Mouse (Mus musculus) right cerebral cortex, postnatal 14 days (tissue): ENCODE measurements around the gene Rab4b.
A peak's percentile ranks its signal among the peaks of the same experiment; 100 is the strongest.

Experiments used
- DNase-seq: peaks from one replicate; pipeline ENCODE4 v3.0.0; 2022

The Rab4b gene

GRCm38 (mm10) chr7:27158171-27158570 lies 20.5 kb downstream of the Rab4b start:
- no peak for DNase-seq

- DNase-seq, result no peak
These were observed 22.7 kb downstream of the Rab4b start for GRCm38 (mm10) chr7:27156005-27156404.

DNA sequence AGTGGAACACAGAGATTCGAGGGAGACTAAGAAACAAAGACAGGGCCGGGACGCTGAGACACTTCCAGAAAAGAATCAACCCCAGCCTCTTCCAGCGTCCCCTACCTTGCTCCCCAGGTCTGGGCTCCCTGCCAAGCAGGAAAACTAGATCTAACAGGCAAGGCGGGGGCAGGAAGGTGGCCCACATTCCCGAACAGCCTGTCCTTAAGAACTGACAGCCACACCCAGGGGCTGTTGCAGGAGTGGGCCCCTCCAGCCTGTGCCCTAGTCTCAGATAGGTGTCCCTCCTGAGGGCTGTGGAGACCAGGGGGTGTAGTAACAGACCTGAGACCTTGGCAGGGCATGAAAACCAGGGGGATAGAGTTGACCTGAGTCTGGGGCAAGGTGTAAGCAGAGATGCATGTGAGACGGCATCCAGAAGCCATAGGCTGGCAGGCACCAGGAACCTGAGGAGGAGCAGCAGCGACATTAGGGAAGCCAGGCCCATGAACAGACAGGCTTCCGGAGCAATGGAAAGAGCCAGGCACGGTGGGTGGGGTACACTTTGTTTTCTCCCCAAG lies 25.4 kb downstream of the Rab4b start, which contains the start of gene Cyp2t4:
TSS of gene Cyp2t4 (plus strand) at position 510 of the 560 bp plus-strand sequence.
- peak; percentile 30 for DNase-seq

GRCm38 (mm10) chr7:27136410-27136996 lies 42.2 kb downstream of the Rab4b start:
- no peak for DNase-seq

DNA sequence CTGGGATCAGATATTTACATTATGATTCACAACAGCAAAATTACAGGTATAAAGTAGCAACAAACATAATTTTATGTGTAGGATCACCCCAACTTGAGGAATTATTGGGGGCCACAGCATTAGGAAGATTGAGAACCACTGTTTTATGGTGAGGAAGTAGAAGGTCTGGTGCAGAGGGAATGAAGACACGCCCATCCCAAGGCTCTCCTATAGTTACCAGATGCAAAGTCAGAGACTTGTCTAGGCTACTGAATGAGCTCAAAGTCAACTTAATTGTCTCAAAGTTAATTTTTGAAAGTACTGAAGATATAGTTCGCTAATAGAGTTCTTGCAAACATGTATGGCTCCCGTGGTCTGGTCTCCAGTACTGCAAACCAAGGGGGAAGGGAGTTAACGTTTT lies 44.9 kb downstream of the Rab4b start:
- no peak for DNase-seq

GRCm38 (mm10) chr7:27133156-27133555 lies 45.5 kb downstream of the Rab4b start:
- DNase-seq, result no peak

GRCm38 (mm10) chr7:27132588-27132987 lies 46.1 kb downstream of the Rab4b start:
- peak; percentile 73 for DNase-seq

- no peak for DNase-seq
These were observed 47.3 kb downstream of the Rab4b start for GRCm38 (mm10) chr7:27131387-27131786.

GRCm38 (mm10) chr7:27130521-27131370 lies 48.0 kb downstream of the Rab4b start:
- no peak for DNase-seq

GRCm38 (mm10) chr7:27129811-27130210 lies 48.9 kb downstream of the Rab4b start:
- no peak for DNase-seq

DNA sequence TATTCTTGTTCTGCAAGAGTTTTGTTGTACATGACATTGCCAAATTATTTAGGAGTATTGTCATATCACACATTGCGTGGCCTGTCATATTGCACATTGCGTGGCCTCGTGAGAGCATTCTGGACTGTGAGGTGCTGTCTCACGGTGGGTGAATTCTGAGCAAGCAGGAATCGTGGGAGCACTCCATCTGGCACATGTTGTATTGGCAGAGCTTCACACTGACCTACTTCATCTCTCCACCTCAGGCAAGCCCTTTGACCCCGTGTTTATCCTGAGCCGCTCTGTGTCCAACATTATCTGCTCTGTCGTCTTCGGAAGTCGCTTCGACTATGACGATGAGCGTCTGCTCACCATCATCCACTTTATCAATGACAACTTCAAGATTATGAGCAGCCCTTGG lies 49.8 kb downstream of the Rab4b start:
- DNase-seq, result no peak

DNA sequence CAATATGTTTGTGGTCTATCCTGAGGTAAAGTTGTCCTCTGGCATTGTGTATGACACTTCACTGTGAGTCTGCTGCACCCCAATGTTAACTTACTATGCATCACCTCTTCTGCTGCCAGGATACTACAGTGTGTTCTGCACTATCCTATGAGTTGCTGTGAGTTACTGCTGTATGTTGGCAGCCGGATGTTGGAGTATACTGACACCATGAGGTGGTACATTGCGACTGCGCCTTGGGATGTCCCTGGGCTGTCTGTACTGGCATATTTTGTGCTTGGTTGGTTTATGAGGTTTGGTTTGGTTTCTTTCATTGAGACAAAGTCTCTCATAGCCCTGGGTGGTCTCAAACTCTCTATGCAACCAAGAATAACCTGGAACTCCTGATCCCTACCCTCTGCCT lies 50.5 kb downstream of the Rab4b start:
- DNase-seq, result peak; percentile 44

DNA sequence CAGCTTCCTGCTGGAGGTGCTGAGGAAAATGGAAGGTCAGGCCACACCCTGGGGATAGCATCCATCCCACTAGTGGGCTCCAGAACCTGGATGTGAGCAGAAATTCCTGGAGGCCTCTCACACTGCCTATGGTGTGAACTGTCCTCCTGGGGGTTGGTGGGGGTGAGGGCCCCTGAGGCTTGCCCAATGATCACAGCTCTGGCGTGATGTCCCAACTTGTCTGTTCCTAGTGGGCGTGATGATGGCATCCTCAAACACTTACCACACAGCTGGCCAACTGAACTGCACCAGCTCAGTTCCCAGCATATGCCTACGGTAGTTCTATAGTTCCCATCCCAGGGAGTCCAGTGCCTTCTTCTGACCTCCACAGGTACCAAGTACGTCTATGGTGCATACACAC lies 53.7 kb downstream of the Rab4b start:
- no peak for DNase-seq

GRCm38 (mm10) chr7:27124305-27124832 lies 54.3 kb downstream of the Rab4b start:
- DNase-seq, result no peak

DNA sequence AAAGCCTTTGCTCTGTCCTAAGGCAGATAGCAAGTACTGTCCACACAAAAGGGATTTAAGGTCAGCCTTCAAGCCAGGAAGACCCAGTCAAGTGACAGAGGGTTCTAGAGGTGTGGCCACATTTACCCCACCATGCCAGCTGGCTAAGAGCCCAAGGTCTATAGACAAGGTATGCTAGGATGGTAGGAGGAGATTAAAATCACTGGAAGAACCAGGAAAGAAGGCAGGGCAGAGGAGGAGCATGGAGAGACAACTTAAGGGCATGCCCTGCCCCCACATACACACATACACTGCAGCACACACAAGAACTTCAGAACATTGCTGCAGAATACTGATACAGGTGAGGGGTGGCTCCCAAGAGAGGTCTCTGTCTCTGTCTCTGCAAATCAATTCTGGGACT lies 59.0 kb downstream of the Rab4b start, which contains the start of gene Cyp2f2:
TSS of gene Cyp2f2 (plus strand) at position 234 of the 400 bp plus-strand sequence.
- no peak for DNase-seq
